Mouse (Mus musculus) liver, postnatal 0 days (tissue): ENCODE data around the gene Tnfrsf17.

Experiments used
- CTCF ChIP-seq: sonication (generic); IDR thresholded peaks from 2 replicates; pipeline ENCODE4 v1.5.1; 2016; ENCODE audit warnings: antibody characterized with exemption, low read depth
- EP300 ChIP-seq: IDR thresholded peaks from 2 replicates; pipeline ENCODE4 v1.6.1; 2016; ENCODE audit warnings: antibody characterized with exemption, low read depth, mild to moderate bottlenecking

DNA sequence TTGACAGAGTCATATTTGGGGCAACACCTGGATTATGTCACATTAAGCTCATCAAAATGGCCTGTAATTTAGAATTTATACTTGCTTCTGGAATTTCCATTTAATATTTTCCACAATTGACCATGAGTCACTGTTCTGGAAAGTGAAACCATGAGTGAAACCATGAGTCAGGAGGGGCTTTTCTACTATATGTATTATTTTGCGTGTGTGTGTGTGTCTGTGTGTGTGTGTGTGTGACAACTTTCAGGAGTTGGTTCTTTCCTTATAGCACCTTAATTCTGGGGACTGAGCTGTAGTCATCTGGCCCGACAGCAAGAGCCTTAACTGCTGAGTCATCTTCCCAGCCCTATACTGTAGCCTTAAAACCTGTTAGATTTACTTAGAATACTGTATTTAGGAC, 27.7 kb upstream of the Tnfrsf17 start:
- no peak for TF ChIP-seq CTCF
- TF ChIP-seq EP300: no peak
